Comparison of ENCODE assay signal across 9 mouse cellular contexts in genomic region chr12:108706129-108706528, GRCm38 (mm10). TPM values are rescaled to one million over a fixed set of nuclear protein-coding genes. Genes with fewer than 3 reads are reported as not detected.
DNase-seq lines count a peak whose midpoint lies in the region; ATAC-seq and TF ChIP-seq lines count a peak whose summit lies in the region.
"Had no signal": no experiment of that assay in that cellular context is flagged by ENCODE, and none has a peak within 500 bp of the region (broad histone marks: within the 10 kb centered on the region; RNA-seq: fewer than 3 reads in every experiment).

No protein-coding gene starts in this region.

- peak; percentile 60 for DNase-seq in hindbrain, embryonic 14.5 days (ENCODE audit: low spot score)
- peak; percentile 50 for DNase-seq in midbrain, postnatal 0 days (ENCODE audit: low spot score)
- peak; percentile 63 for DNase-seq in ZHBTc4 (ENCODE audit: low read depth, low spot score)
- no peak for DNase-seq in gastrocnemius, postnatal 14 days
- DNase-seq: cerebellum, postnatal 14 days; heart, postnatal 14 days had no signal

- H3K27me3 ChIP-seq in hindbrain, embryonic 14.5 days (ENCODE audit: control insufficient read depth, insufficient read depth, low read length): peaks cover 25% of the 10 kb centered on the region
- H3K27me3 ChIP-seq in hindbrain, embryonic 12.5 days: peaks cover 28% of the 10 kb centered on the region
- H3K27me3 ChIP-seq in midbrain, postnatal 0 days (ENCODE audit: insufficient read depth, low read length): peaks cover 17% of the 10 kb centered on the region
- peaks cover 39% of the 10 kb centered on the region for H3K27me3 ChIP-seq in midbrain, embryonic 13.5 days
- no peaks in the 10 kb centered on the region for H3K27me3 ChIP-seq in small intestine, adult 2 months (ENCODE audit: control insufficient read depth, insufficient read depth, low read length)

- no peaks in the 10 kb centered on the region for H3K4me1 ChIP-seq in hindbrain, embryonic 14.5 days (replicated peaks; ENCODE audit: control insufficient read depth, insufficient read depth, low read length)
- peaks cover 12% of the 10 kb centered on the region for H3K4me1 ChIP-seq in hindbrain, embryonic 12.5 days
- peaks cover 5% of the 10 kb centered on the region; the same call in 1 of the 2 replicates for H3K4me1 ChIP-seq in midbrain, postnatal 0 days (ENCODE audit: insufficient read depth, low read length)
- H3K4me1 ChIP-seq in midbrain, embryonic 13.5 days (replicated peaks): peaks cover 11% of the 10 kb centered on the region
- peaks cover 13% of the 10 kb centered on the region; the same call in 1 of the 2 replicates for H3K4me1 ChIP-seq in small intestine, adult 2 months (ENCODE audit: control insufficient read depth, insufficient read depth, insufficient read length, low read length)

- 50% methylated on average over 7 of the region's 7 CpGs for WGBS in hindbrain, embryonic 14.5 days
- WGBS in hindbrain, embryonic 12.5 days: 50% methylated on average over 7 of the region's 7 CpGs
- 51% methylated on average over 7 of the region's 7 CpGs for WGBS in midbrain, postnatal 0 days
- 47% methylated on average over 7 of the region's 7 CpGs for WGBS in midbrain, embryonic 13.5 days
- 40% methylated on average over 7 of the region's 7 CpGs for WGBS in small intestine, adult 2 months

- ATAC-seq in hindbrain, embryonic 14.5 days (ENCODE audit: low FRiP score): no peak
- no peak for ATAC-seq in hindbrain, embryonic 12.5 days (ENCODE audit: low FRiP score)
- no peak for ATAC-seq in midbrain, postnatal 0 days (ENCODE audit: low FRiP score)
- ATAC-seq in midbrain, embryonic 13.5 days: no peak

- no peak overlapping the region for H3K4me3 ChIP-seq in hindbrain, embryonic 14.5 days (replicated peaks; ENCODE audit: low read length)
- no peak overlapping the region for H3K4me3 ChIP-seq in hindbrain, embryonic 12.5 days
- H3K4me3 ChIP-seq in midbrain, postnatal 0 days (ENCODE audit: low read depth, low read length): no peak overlapping the region
- no peak overlapping the region for H3K4me3 ChIP-seq in midbrain, embryonic 13.5 days (replicated peaks)
- no peak overlapping the region for H3K4me3 ChIP-seq in small intestine, adult 2 months (ENCODE audit: low read depth, low read length)

- no peak for TF ChIP-seq POLR2A in small intestine, adult 2 months (IDR thresholded peaks at IDR 0.05; ENCODE audit: low read depth, low read length)

- H3K27ac ChIP-seq in hindbrain, embryonic 14.5 days: no peak overlapping the region
- no peak overlapping the region for H3K27ac ChIP-seq in hindbrain, embryonic 12.5 days
- no peak overlapping the region for H3K27ac ChIP-seq in midbrain, postnatal 0 days (ENCODE audit: low read depth, low read length)
- no peak overlapping the region for H3K27ac ChIP-seq in midbrain, embryonic 13.5 days
- no peak overlapping the region for H3K27ac ChIP-seq in small intestine, adult 2 months (ENCODE audit: insufficient read depth, low read depth, low read length)

- no peak overlapping the region for H3K9ac ChIP-seq in hindbrain, embryonic 14.5 days
- H3K9ac ChIP-seq in hindbrain, embryonic 12.5 days: no peak overlapping the region
- no peak overlapping the region for H3K9ac ChIP-seq in midbrain, postnatal 0 days (replicated peaks; ENCODE audit: low read length, poor library complexity, severe bottlenecking)
- H3K9ac ChIP-seq in midbrain, embryonic 13.5 days (replicated peaks): no peak overlapping the region

- no peaks in the 10 kb centered on the region for H3K9me3 ChIP-seq in hindbrain, embryonic 14.5 days (ENCODE audit: control insufficient read depth, low read length)
- no peaks in the 10 kb centered on the region for H3K9me3 ChIP-seq in hindbrain, embryonic 12.5 days (replicated peaks)
- no peaks in the 10 kb centered on the region for H3K9me3 ChIP-seq in midbrain, postnatal 0 days (ENCODE audit: low read length)
- H3K9me3 ChIP-seq in midbrain, embryonic 13.5 days: no peaks in the 10 kb centered on the region

- intact Hi-C loops in gastrocnemius, postnatal 14 days (cut with DNase I; ENCODE audit: low total_unique reads): no loop called here

- TF ChIP-seq CTCF in midbrain, postnatal 0 days (IDR thresholded peaks at IDR 0.05): peak; percentile 62
- 0 out of 2 replicates have a peak, but pooled peaks have one; percentile 19 for TF ChIP-seq CTCF in small intestine, adult 2 months (IDR thresholded peaks at IDR 0.05; ENCODE audit: extremely low read depth, insufficient read length, insufficient replicate concordance, low read depth, low read length)

- H3K4me2 ChIP-seq in hindbrain, embryonic 14.5 days (replicated peaks): no peak overlapping the region
- no peak overlapping the region for H3K4me2 ChIP-seq in hindbrain, embryonic 12.5 days (replicated peaks)
- no peak overlapping the region for H3K4me2 ChIP-seq in midbrain, postnatal 0 days (ENCODE audit: low read depth, low read length, poor library complexity, severe bottlenecking)
- H3K4me2 ChIP-seq in midbrain, embryonic 13.5 days (replicated peaks): no peak overlapping the region

- H3K36me3 ChIP-seq in hindbrain, embryonic 14.5 days (replicated peaks; ENCODE audit: control insufficient read depth, insufficient read depth): no peaks in the 10 kb centered on the region
- no peaks in the 10 kb centered on the region for H3K36me3 ChIP-seq in hindbrain, embryonic 12.5 days
- H3K36me3 ChIP-seq in midbrain, postnatal 0 days (ENCODE audit: insufficient read depth, low read length): no peaks in the 10 kb centered on the region
- H3K36me3 ChIP-seq in midbrain, embryonic 13.5 days: no peaks in the 10 kb centered on the region
- H3K36me3 ChIP-seq in small intestine, adult 2 months (ENCODE audit: control insufficient read depth, insufficient read depth, low read length): no peaks in the 10 kb centered on the region

RNA-seq across cellular contexts. Expression of gene Degs2, which starts 4.0 kb away (rescaled TPM):
- 1.2 and 2.1 TPM in 2 replicates for polyA plus RNA-seq in hindbrain, embryonic 14.5 days (2014; fragmentation: Nextera tagmentation; extraction: Ambion mirVana)
- 1.7 and 2.2 TPM in 2 replicates for polyA plus RNA-seq in hindbrain, embryonic 12.5 days (2016; fragmentation: Nextera tagmentation; extraction: Ambion mirVana)
- total RNA-seq in midbrain, postnatal 0 days (2014; rRNA removed): 0.71 and 2.1 TPM in 2 replicates
- polyA plus RNA-seq in midbrain, postnatal 0 days (2015; fragmentation: Nextera tagmentation; extraction: Ambion mirVana): 1.1 and 1.4 TPM in 2 replicates
- polyA plus RNA-seq in midbrain, embryonic 13.5 days (2015; fragmentation: Nextera tagmentation; extraction: Ambion mirVana): 3.0 and 3.8 TPM in 2 replicates
- polyA plus RNA-seq in small intestine, adult 2 months (2012; rRNA removed): 211 and 406 TPM in 2 replicates
- total RNA-seq in gastrocnemius, postnatal 14 days (2021): under 1 TPM in 1 of 2 experiments, not detected in 1; 0.51 TPM

Comparison
In these comparisons a context has a peak if more than half of its experiments do, and no peak if none do; other contexts are left out.
1. RNA of gene Degs2, which starts 4.0 kb away (polyA plus RNA-seq): 211 to 406 TPM in small intestine, adult 2 months; 3.0 to 3.8 TPM in midbrain, embryonic 13.5 days, 1.7 to 2.2 TPM in hindbrain, embryonic 12.5 days, 1.2 to 2.1 TPM in hindbrain, embryonic 14.5 days and 1.1 to 1.4 TPM in midbrain, postnatal 0 days; every median in the first group is over 10 times any median in the second.